Mouse (Mus musculus) heart, embryonic 12.5 days (tissue): ENCODE results near the gene Acap2. TPM values are rescaled to one million over a fixed set of nuclear protein-coding genes. Genes with fewer than 3 reads are reported as not detected.

Experiments used
- ATAC-seq: fragments of 200-750 bp; cut with Nextera tagmentation; 2 replicates; pipeline ENCODE4 v1.8.0; 2017; ENCODE audit warnings: moderate TSS enrichment, moderate library complexity; ENCODE audit not compliant: insufficient number of reproducible peaks, low FRiP score
- H3K27ac ChIP-seq: fragments of 300-500 bp; sonication (generic); 2 replicates; pipeline ENCODE4 v1.5.1; 2016; ENCODE audit warnings: mild to moderate bottlenecking, moderate library complexity; ENCODE audit not compliant: poor library complexity, severe bottlenecking
- H3K27me3 ChIP-seq: fragments of 300-500 bp; sonication (generic); replicated peaks from 2 replicates; pipeline ENCODE4 v1.6.1; 2016; ENCODE audit warnings: mild to moderate bottlenecking, moderate library complexity
- H3K36me3 ChIP-seq: fragments of 300-500 bp; sonication (generic); 2 replicates; pipeline ENCODE4 v1.6.1; 2016; ENCODE audit warnings: mild to moderate bottlenecking, moderate library complexity
- H3K4me1 ChIP-seq: fragments of 300-500 bp; sonication (generic); replicated peaks from 2 replicates; pipeline ENCODE4 v1.6.1; 2016; ENCODE audit warnings: mild to moderate bottlenecking
- H3K4me2 ChIP-seq: fragments of 300-500 bp; sonication (generic); 2 replicates; pipeline ENCODE4 v1.6.1; 2016; ENCODE audit warnings: mild to moderate bottlenecking, moderate library complexity
- H3K4me3 ChIP-seq: fragments of 300-500 bp; sonication (generic); 2 replicates; pipeline ENCODE4 v1.5.1; 2016; ENCODE audit warnings: mild to moderate bottlenecking
- H3K9ac ChIP-seq: fragments of 300-500 bp; sonication (generic); 2 replicates; pipeline ENCODE4 v1.6.1; 2016; ENCODE audit warnings: mild to moderate bottlenecking, moderate library complexity
- H3K9me3 ChIP-seq: fragments of 300-500 bp; sonication (generic); replicated peaks from 2 replicates; pipeline ENCODE4 v1.6.1; 2016; ENCODE audit warnings: mild to moderate bottlenecking, moderate library complexity
- WGBS: fragments of 180-500 bp; shearing (Covaris S2); methylation state at CpG from one replicate; pipeline ENCODE4 v1.1.7; 2016; 5-methylcytosine and 5-hydroxymethylcytosine counted together
- polyA plus RNA-seq: library from polyadenylated mRNA; unstranded; fragments of >200 nt; fragmentation: Nextera tagmentation; extraction: Ambion mirVana; gene quantifications from 2 replicates; pipeline ENCODE4 v1.2.1, GENCODE M21; 2016

Gene Acap2
- polyA plus RNA-seq, 1 experiment from 2014 or later = 17.0 TPM

- no peaks in the 10 kb centered on the region for H3K9me3 ChIP-seq
- peaks cover 13% of the 10 kb centered on the region; the same call in 1 of the 2 replicates for H3K36me3 ChIP-seq
- peak within 1 kb of the TSS; percentile 76 for H3K9ac ChIP-seq
- no peaks in the 10 kb centered on the region for H3K27me3 ChIP-seq
- H3K27ac ChIP-seq = peak within 1 kb of the TSS; percentile 85
- WGBS = under 1% methylated on average over 54 of the region's 54 CpGs
- H3K4me3 ChIP-seq = peak within 1 kb of the TSS; percentile 77
- peaks cover 7% of the 10 kb centered on the region for H3K4me1 ChIP-seq
- H3K4me2 ChIP-seq = peak within 1 kb of the TSS; percentile 96
- peak; percentile 97 for ATAC-seq
Observed at GRCm38 (mm10) chr16:31081125-31081664, 119.8 kb downstream of the Acap2 start, which contains the start of gene Xxylt1. TSS of gene Xxylt1 (minus strand) at chr16:31081432.

GRCm38 (mm10) chr16:31080573-31081051 lies 120.4 kb downstream of the Acap2 start:
- WGBS = 0% methylated on average over 36 of the region's 36 CpGs
- peak; percentile 78 for ATAC-seq

GRCm38 (mm10) chr16:31077396-31077795 lies 123.6 kb downstream of the Acap2 start:
- H3K27me3 ChIP-seq = no peaks in the 10 kb centered on the region
- no peak overlapping the region for H3K4me3 ChIP-seq
- H3K4me2 ChIP-seq = no peak overlapping the region
- no peaks in the 10 kb centered on the region for H3K9me3 ChIP-seq
- peaks cover 15% of the 10 kb centered on the region for H3K36me3 ChIP-seq
- H3K9ac ChIP-seq = no peak overlapping the region
- no peak overlapping the region for H3K27ac ChIP-seq
- ATAC-seq = no peak
- WGBS = 91% methylated on average over 5 of the region's 5 CpGs
- peaks cover 7% of the 10 kb centered on the region for H3K4me1 ChIP-seq

More at GRCm38 (mm10) chr16:31080573-31081051, 120.4 kb downstream of the Acap2 start:
- Histone ChIP-seq H3K9me3 (no peaks in the 10 kb centered on the region), H3K27ac (peak overlapping the region; percentile 85), H3K36me3 (peaks cover 13% of the 10 kb centered on the region; the same call in 1 of the 2 replicates), H3K4me1 (peaks cover 7% of the 10 kb centered on the region), H3K27me3 (no peaks in the 10 kb centered on the region), H3K4me3 (peak overlapping the region; percentile 77), H3K9ac (peak overlapping the region; percentile 76), H3K4me2 (peak overlapping the region; percentile 96)

- Histone ChIP-seq H3K27me3 (no peaks in the 10 kb centered on the region), H3K27ac (no peak overlapping the region), H3K4me3 (no peak overlapping the region), H3K36me3 (peaks cover 15% of the 10 kb centered on the region), H3K9me3 (no peaks in the 10 kb centered on the region), H3K4me1 (peaks cover 7% of the 10 kb centered on the region), H3K4me2 (no peak overlapping the region), H3K9ac (no peak overlapping the region)
- no peak for ATAC-seq
- 75% methylated on average over 8 of the region's 8 CpGs for whole genome bisulfite sequencing
Observed at GRCm38 (mm10) chr16:31076436-31076835, 124.6 kb downstream of the Acap2 start.

GRCm38 (mm10) chr16:31074324-31074908 lies 126.6 kb downstream of the Acap2 start:
- Histone ChIP-seq H3K4me3 (no peak overlapping the region), H3K4me2 (no peak overlapping the region), H3K36me3 (peaks cover 15% of the 10 kb centered on the region), H3K9ac (no peak overlapping the region), H3K27me3 (no peaks in the 10 kb centered on the region), H3K4me1 (peaks cover 16% of the 10 kb centered on the region), H3K27ac (no peak overlapping the region), H3K9me3 (no peaks in the 10 kb centered on the region)
- WGBS = 74% methylated on average over 3 of the region's 3 CpGs
- ATAC-seq = no peak

DNA sequence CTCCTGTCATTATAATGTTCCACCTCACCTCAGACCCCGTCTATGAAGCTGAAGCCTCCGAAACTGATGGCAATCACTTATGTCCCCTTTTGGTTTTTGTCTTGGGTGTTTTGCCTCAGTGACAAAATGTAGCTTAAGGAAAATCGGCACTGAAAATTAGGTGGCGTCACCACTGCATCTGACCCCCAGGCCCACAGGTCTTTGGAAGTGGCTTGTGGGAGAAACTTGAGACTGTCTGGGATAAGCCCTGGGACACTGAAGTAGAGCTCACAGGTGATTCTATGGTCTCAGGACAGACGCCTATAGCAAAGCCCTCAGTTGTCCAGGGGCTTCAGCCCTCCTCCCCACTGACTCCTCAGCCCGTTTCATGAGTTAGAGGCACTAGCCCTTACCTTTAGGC lies 129.3 kb downstream of the Acap2 start:
- Histone ChIP-seq H3K27me3 (no peaks in the 10 kb centered on the region), H3K4me2 (no peak overlapping the region), H3K27ac (no peak overlapping the region), H3K9ac (no peak overlapping the region), H3K4me1 (peaks cover 29% of the 10 kb centered on the region), H3K4me3 (no peak overlapping the region), H3K9me3 (no peaks in the 10 kb centered on the region), H3K36me3 (peaks cover 3% of the 10 kb centered on the region; the same call in 1 of the 2 replicates)
- WGBS = 75% methylated on average over 6 of the region's 6 CpGs
- no peak for ATAC-seq

- peak; percentile 58; the same call in 1 of the 2 replicates for ATAC-seq
- Histone ChIP-seq H3K4me3 (peak overlapping the region; percentile 15; the same call in 1 of the 2 replicates), H3K27ac (no peak overlapping the region), H3K9me3 (no peaks in the 10 kb centered on the region), H3K36me3 (peaks cover 3% of the 10 kb centered on the region; the same call in 1 of the 2 replicates), H3K9ac (peak overlapping the region; percentile 47; the same call in 1 of the 2 replicates), H3K27me3 (no peaks in the 10 kb centered on the region), H3K4me2 (peak overlapping the region; percentile 62), H3K4me1 (peaks cover 36% of the 10 kb centered on the region)
- 13% methylated on average over 21 of the region's 21 CpGs for WGBS
Observed at GRCm38 (mm10) chr16:31070358-31071133, 130.5 kb downstream of the Acap2 start.

GRCm38 (mm10) chr16:31069211-31070166 lies 131.6 kb downstream of the Acap2 start:
- Histone ChIP-seq H3K4me1 (peaks cover 36% of the 10 kb centered on the region), H3K36me3 (no peaks in the 10 kb centered on the region), H3K4me2 (no peak overlapping the region), H3K9ac (no peak overlapping the region), H3K27ac (no peak overlapping the region), H3K9me3 (no peaks in the 10 kb centered on the region), H3K4me3 (no peak overlapping the region), H3K27me3 (no peaks in the 10 kb centered on the region)
- ATAC-seq = no peak
- 78% methylated on average over 14 of the region's 14 CpGs for WGBS

DNA sequence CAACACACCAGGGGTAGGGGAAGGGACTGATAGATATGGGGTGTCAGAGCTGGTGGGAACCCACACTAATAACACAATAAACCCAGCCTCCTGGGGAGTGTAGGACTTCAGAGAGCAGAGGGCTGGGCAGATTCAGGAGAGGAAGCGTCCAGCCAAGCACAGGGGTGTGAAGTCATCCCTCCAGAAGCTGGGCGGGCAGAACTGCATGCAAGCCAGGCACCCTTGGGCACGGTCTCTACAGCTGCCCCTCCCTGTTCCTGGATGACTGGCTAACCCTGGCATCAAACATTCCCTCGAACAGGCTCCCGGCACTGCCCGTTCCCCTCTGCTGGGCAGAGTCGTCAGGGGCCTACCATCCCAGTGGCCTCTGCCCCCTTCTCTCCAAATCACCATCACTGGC lies 132.8 kb downstream of the Acap2 start:
- H3K4me1 ChIP-seq = peaks cover 36% of the 10 kb centered on the region
- H3K9me3 ChIP-seq = no peaks in the 10 kb centered on the region
- no peak overlapping the region for H3K4me2 ChIP-seq
- H3K4me3 ChIP-seq = no peak overlapping the region
- H3K9ac ChIP-seq = no peak overlapping the region
- no peaks in the 10 kb centered on the region for H3K36me3 ChIP-seq
- 73% methylated on average over 7 of the region's 7 CpGs for WGBS
- ATAC-seq = no peak
- no peaks in the 10 kb centered on the region for H3K27me3 ChIP-seq
- H3K27ac ChIP-seq = no peak overlapping the region

- H3K9ac ChIP-seq = no peak overlapping the region
- no peaks in the 10 kb centered on the region for H3K9me3 ChIP-seq
- 0 out of 2 replicates have a peak, but pooled peaks have one; percentile 27 for ATAC-seq
- peaks cover 36% of the 10 kb centered on the region for H3K4me1 ChIP-seq
- no peak overlapping the region for H3K4me3 ChIP-seq
- no peaks in the 10 kb centered on the region for H3K36me3 ChIP-seq
- peak overlapping the region; percentile 48; the same call in 1 of the 2 replicates for H3K27ac ChIP-seq
- 0 out of 2 replicates have a peak overlapping the region, but pooled peaks have one; percentile 21 for H3K4me2 ChIP-seq
- WGBS = 32% methylated on average over 15 of the region's 15 CpGs
- H3K27me3 ChIP-seq = no peaks in the 10 kb centered on the region
Observed at GRCm38 (mm10) chr16:31066344-31067098, 134.5 kb downstream of the Acap2 start.
